Mouse (Mus musculus): ENCODE data around the gene Dusp12.

The Dusp12 gene

GRCm38 (mm10) chr1:170861671-170862434, 23.5 kb downstream of the Dusp12 start:
- DNase-seq, result no peak

GRCm38 (mm10) chr1:170858872-170859271, 26.5 kb downstream of the Dusp12 start:
- DNase-seq, result no peak

- no peak for DNase-seq
Observed at GRCm38 (mm10) chr1:170857369-170857768, 28.0 kb downstream of the Dusp12 start.

- DNase-seq, result no peak
Observed at GRCm38 (mm10) chr1:170855056-170855760, 30.1 kb downstream of the Dusp12 start.

GRCm38 (mm10) chr1:170853604-170854003, 31.7 kb downstream of the Dusp12 start:
- no peak for DNase-seq

GRCm38 (mm10) chr1:170850637-170851624, 34.4 kb downstream of the Dusp12 start:
- no peak for DNase-seq

- no peak for DNase-seq
Observed at GRCm38 (mm10) chr1:170850007-170850406, 35.3 kb downstream of the Dusp12 start.

GRCm38 (mm10) chr1:170845448-170846307, 39.7 kb downstream of the Dusp12 start:
- no peak for DNase-seq

GRCm38 (mm10) chr1:170844380-170844779, 41.0 kb downstream of the Dusp12 start:
- DNase-seq, result peak; percentile 26

GRCm38 (mm10) chr1:170839685-170840084, 45.7 kb downstream of the Dusp12 start:
- no peak for DNase-seq

GRCm38 (mm10) chr1:170834756-170835155, 50.6 kb downstream of the Dusp12 start:
- peak; percentile 46 for DNase-seq

GRCm38 (mm10) chr1:170829781-170830180, 55.6 kb downstream of the Dusp12 start:
- no peak for DNase-seq

- DNase-seq, result no peak
Observed at GRCm38 (mm10) chr1:170829344-170829743, 56.0 kb downstream of the Dusp12 start.
